Mouse (Mus musculus) lung, postnatal 0 days (tissue): ENCODE data around the gene Hoxa9. TPM values are rescaled to one million over a fixed set of nuclear protein-coding genes. Genes with fewer than 3 reads are reported as not detected.

Experiments
- ATAC-seq: fragments of 200-750 bp; cut with Nextera tagmentation; 2 replicates; pipeline ENCODE4 v1.8.0; 2017; ENCODE audit warnings: moderate library complexity
- DNase-seq: peaks from one replicate; pipeline ENCODE4 v3.0.0-alpha.2; 2016; ENCODE audit warnings: low spot score
- H3K27ac ChIP-seq: fragments of 300-500 bp; sonication (generic); 2 replicates; pipeline ENCODE4 v1.5.1; 2014; ENCODE audit warnings: antibody characterized with exemption, mild to moderate bottlenecking, low read length, mixed read lengths
- H3K27me3 ChIP-seq: fragments of 300-500 bp; sonication (generic); replicated peaks from 2 replicates; pipeline ENCODE4 v1.6.1; 2014; ENCODE audit warnings: low read length, mixed read lengths; ENCODE audit not compliant: insufficient read depth
- H3K36me3 ChIP-seq: fragments of 300-500 bp; sonication (generic); 2 replicates; pipeline ENCODE4 v1.6.1; 2014; ENCODE audit warnings: low read length, mixed read lengths; ENCODE audit not compliant: insufficient read depth
- H3K4me1 ChIP-seq: fragments of 300-500 bp; sonication (generic); 2 replicates; pipeline ENCODE4 v1.6.1; 2014; ENCODE audit warnings: antibody characterized with exemption, low read depth, low read length, mixed read lengths; ENCODE audit not compliant: insufficient read depth
- H3K4me2 ChIP-seq: fragments of 300-500 bp; sonication (generic); replicated peaks from 2 replicates; pipeline ENCODE4 v1.6.1; 2014; ENCODE audit warnings: low read depth, mild to moderate bottlenecking, low read length, moderate library complexity, mixed read lengths
- H3K4me3 ChIP-seq: fragments of 300-500 bp; sonication (generic); 2 replicates; pipeline ENCODE4 v1.5.1; 2014; ENCODE audit warnings: low read depth, low read length
- H3K9ac ChIP-seq: fragments of 300-500 bp; sonication (generic); replicated peaks from 2 replicates; pipeline ENCODE4 v1.6.1; 2014; ENCODE audit warnings: low read depth, mild to moderate bottlenecking
- H3K9me3 ChIP-seq: fragments of 300-500 bp; sonication (generic); 2 replicates; pipeline ENCODE4 v1.6.1; 2016; ENCODE audit warnings: low read length, mixed read lengths
- CTCF ChIP-seq: IDR thresholded peaks from 2 replicates; pipeline ENCODE4 v1.5.1; 2016; ENCODE audit warnings: antibody characterized with exemption, mild to moderate bottlenecking
- EP300 ChIP-seq: IDR thresholded peaks from 2 replicates; pipeline ENCODE4 v1.6.1; 2016; ENCODE audit warnings: antibody characterized with exemption, mild to moderate bottlenecking, control low read depth
- WGBS: fragments of 180-500 bp; shearing (Covaris S2); extraction: QIAGEN DNeasy Blood & Tissue Kit; methylation state at CpG from one replicate; pipeline ENCODE4 v1.1.7; 2014; 5-methylcytosine and 5-hydroxymethylcytosine counted together
- polyA plus RNA-seq: library from polyadenylated mRNA; unstranded; fragments of >200 nt; fragmentation: Nextera tagmentation; extraction: Ambion mirVana; gene quantifications from 2 replicates; pipeline ENCODE4 v1.2.1, GENCODE M21; 2015

The Hoxa9 gene
- polyA plus RNA-seq, 1 experiment from 2014 or later = 0.06 TPM

GRCm38 (mm10) chr6:52225612-52226568 lies 5.0 kb downstream of the Hoxa9 start:
- Histone ChIP-seq H3K4me3 (no peak overlapping the region; the same call in 1 of the 2 replicates), H3K9me3 (no peaks in the 10 kb centered on the region), H3K36me3 (no peaks in the 10 kb centered on the region), H3K27me3 (peaks cover 84% of the 10 kb centered on the region), H3K4me1 (no peaks in the 10 kb centered on the region), H3K9ac (no peak overlapping the region), H3K4me2 (0 out of 2 replicates have a peak overlapping the region, but pooled peaks have one; percentile 5), H3K27ac (no peak overlapping the region)
- no peak for DNase-seq
- TF ChIP-seq CTCF (no peak), EP300 (no peak)
- no peak for ATAC-seq
- WGBS = 4% methylated on average over 64 of the region's 69 CpGs

DNA sequence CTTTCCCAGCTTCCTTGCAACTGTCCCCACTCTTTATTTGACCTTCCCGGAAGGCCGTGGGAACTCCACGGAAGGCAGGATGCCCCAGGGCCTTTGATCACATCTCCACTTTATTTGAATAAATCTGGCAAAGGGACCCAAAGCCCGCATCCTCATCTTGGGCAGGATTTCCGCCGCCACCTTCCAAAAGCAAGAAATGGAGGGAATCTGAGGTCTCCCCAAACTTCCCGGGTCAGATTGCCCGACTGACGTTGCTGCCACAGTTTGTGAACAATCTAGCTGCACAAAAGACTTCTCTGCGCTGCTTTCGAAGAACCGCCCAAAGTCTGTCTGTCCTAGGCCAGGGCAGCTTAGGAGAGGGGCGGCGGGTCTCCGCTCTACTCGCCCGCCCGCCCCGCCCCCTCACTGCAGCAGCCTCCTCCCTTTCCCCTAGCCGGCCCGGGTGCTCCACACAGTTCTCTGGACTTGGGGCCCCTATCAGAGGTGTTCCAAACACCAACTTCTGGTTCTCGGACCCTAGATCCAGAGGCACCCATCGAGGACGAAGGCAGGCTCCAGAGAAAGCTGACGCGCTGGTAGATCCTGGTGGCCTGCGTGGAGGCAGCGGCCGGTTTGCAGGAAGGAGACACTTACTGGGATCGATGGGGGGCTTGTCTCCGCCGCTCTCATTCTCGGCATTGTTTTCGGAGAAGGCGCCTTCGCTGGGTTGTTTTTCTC lies 5.8 kb downstream of the Hoxa9 start:
- Histone ChIP-seq H3K27ac (no peak overlapping the region), H3K9me3 (no peaks in the 10 kb centered on the region), H3K9ac (no peak overlapping the region), H3K4me3 (no peak overlapping the region; the same call in 1 of the 2 replicates), H3K36me3 (no peaks in the 10 kb centered on the region), H3K4me2 (no peak overlapping the region), H3K27me3 (peaks cover 84% of the 10 kb centered on the region), H3K4me1 (no peaks in the 10 kb centered on the region)
- DNase-seq (no peak), ATAC-seq (no peak)
- no peak for TF ChIP-seq CTCF
- no peak for TF ChIP-seq EP300
- 4% methylated on average over 33 of the region's 36 CpGs for WGBS

GRCm38 (mm10) chr6:52223939-52224760 lies 6.7 kb downstream of the Hoxa9 start:
- Histone ChIP-seq H3K4me1 (no peaks in the 10 kb centered on the region), H3K27me3 (peaks cover 86% of the 10 kb centered on the region), H3K4me2 (no peak overlapping the region), H3K4me3 (no peak overlapping the region), H3K9ac (no peak overlapping the region), H3K36me3 (no peaks in the 10 kb centered on the region), H3K9me3 (no peaks in the 10 kb centered on the region), H3K27ac (no peak overlapping the region)
- 19% methylated on average over 23 of the region's 24 CpGs for WGBS
- TF ChIP-seq EP300 = no peak
- no peak for TF ChIP-seq CTCF
- ATAC-seq (no peak), DNase-seq (no peak)

- no peak overlapping the region for H3K9ac ChIP-seq
- WGBS = 53% methylated on average over 13 of the region's 13 CpGs
- H3K27ac ChIP-seq = no peak overlapping the region
- H3K4me3 ChIP-seq = no peak overlapping the region
- no peaks in the 10 kb centered on the region for H3K9me3 ChIP-seq
- peaks cover 91% of the 10 kb centered on the region for H3K27me3 ChIP-seq
- DNase-seq = no peak
- H3K4me1 ChIP-seq = peaks cover under 1% of the 10 kb centered on the region; the same call in 1 of the 2 replicates
- no peak for ATAC-seq
- H3K36me3 ChIP-seq = no peaks in the 10 kb centered on the region
- no peak overlapping the region for H3K4me2 ChIP-seq
- TF ChIP-seq EP300 (no peak), CTCF (no peak)
Observed at GRCm38 (mm10) chr6:52222729-52223128, 8.2 kb downstream of the Hoxa9 start.

- peak overlapping the region; percentile 52; the same call in 1 of the 2 replicates for H3K4me3 ChIP-seq
- peak overlapping the region; percentile 85 for H3K4me2 ChIP-seq
- DNase-seq (no peak), ATAC-seq (0 out of 2 replicates have a peak, but pooled peaks have one; percentile 6)
- no peak overlapping the region for H3K9ac ChIP-seq
- peaks cover 91% of the 10 kb centered on the region for H3K27me3 ChIP-seq
- 37% methylated on average over 21 of the region's 21 CpGs for WGBS
- no peaks in the 10 kb centered on the region for H3K9me3 ChIP-seq
- peaks cover 5% of the 10 kb centered on the region; the same call in 1 of the 2 replicates for H3K4me1 ChIP-seq
- no peak for TF ChIP-seq EP300
- no peak overlapping the region for H3K27ac ChIP-seq
- H3K36me3 ChIP-seq = no peaks in the 10 kb centered on the region
Observed at GRCm38 (mm10) chr6:52221993-52222685, 8.8 kb downstream of the Hoxa9 start.
